ENCODE assay signal across 28 mouse cellular contexts in the genomic region with DNA sequence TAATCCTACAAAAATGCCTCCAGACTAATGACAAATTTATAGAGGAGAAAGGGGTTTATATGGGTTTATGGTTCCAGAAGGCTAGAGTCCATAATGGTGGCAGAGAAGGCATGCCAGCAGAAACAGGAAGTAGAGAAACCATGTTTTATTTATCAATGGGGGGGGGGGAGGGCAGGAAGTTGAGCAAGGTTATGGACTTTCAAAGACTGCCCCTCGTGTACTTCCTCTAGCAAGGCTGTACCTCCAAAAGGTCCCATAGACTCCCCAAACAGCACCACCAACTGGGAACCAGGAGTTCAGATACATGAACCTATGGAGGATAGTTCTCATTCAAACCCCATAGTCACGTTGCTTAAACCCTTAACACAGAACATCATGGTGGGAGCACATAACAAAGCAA.
"Had no signal": no experiment of that assay in that cellular context is flagged by ENCODE, and none has a peak within 500 bp of the region (broad histone marks: within the 10 kb centered on the region; RNA-seq: fewer than 3 reads in every experiment).

No protein-coding gene starts in this region.

- H3K4me1 ChIP-seq: hindbrain, embryonic 10.5 days; hindbrain, embryonic 12.5 days; intestine, embryonic 15.5 days; limb, embryonic 10.5 days; limb, embryonic 12.5 days; liver, embryonic 13.5 days; liver, embryonic 15.5 days had no signal

- H3K27ac ChIP-seq: gastrocnemius, adult 2 months; heart, adult 2 months; hindbrain, embryonic 10.5 days; hindbrain, embryonic 12.5 days; hindbrain, embryonic 14.5 days; intestine, embryonic 15.5 days; layer of hippocampus, adult 2 months; limb, embryonic 10.5 days; limb, embryonic 12.5 days; liver, embryonic 13.5 days; liver, embryonic 15.5 days had no signal

- H3K4me2 ChIP-seq: heart, embryonic 11.5 days; hindbrain, embryonic 12.5 days; hindbrain, embryonic 14.5 days; intestine, embryonic 15.5 days; limb, embryonic 12.5 days; liver, embryonic 11.5 days; liver, embryonic 13.5 days; liver, embryonic 15.5 days had no signal

- H3K27me3 ChIP-seq: hindbrain, embryonic 12.5 days; intestine, embryonic 15.5 days; limb, embryonic 12.5 days; liver, embryonic 13.5 days; liver, embryonic 15.5 days had no signal

- DNase-seq: gastrocnemius, adult 2 months; gastrocnemius, postnatal 10 days; gastrocnemius, postnatal 25 days; heart, adult 2 months; heart, postnatal 10 days; heart, postnatal 4 days; kidney, adult 18-20 months; kidney, adult 8-10 months; kidney, postnatal 10 days; kidney, postnatal 25 days; kidney, postnatal 4 days; layer of hippocampus, adult 9-11 months; layer of hippocampus, postnatal 36 days; liver; liver, embryonic 13.5 days had no signal

- H3K4me3 ChIP-seq: gastrocnemius, adult 2 months; heart, adult 2 months; hindbrain, embryonic 10.5 days; hindbrain, embryonic 12.5 days; intestine, embryonic 15.5 days; layer of hippocampus, adult 2 months; limb, embryonic 10.5 days; limb, embryonic 12.5 days; liver, embryonic 13.5 days; liver, embryonic 15.5 days had no signal

- H3K9me3 ChIP-seq: hindbrain, embryonic 10.5 days; hindbrain, embryonic 12.5 days; intestine, embryonic 15.5 days; limb, embryonic 10.5 days; limb, embryonic 12.5 days; liver, embryonic 13.5 days; liver, embryonic 15.5 days had no signal

- H3K9ac ChIP-seq: hindbrain, embryonic 12.5 days; hindbrain, embryonic 14.5 days; intestine, embryonic 15.5 days; limb, embryonic 12.5 days; liver, embryonic 13.5 days; liver, embryonic 15.5 days had no signal

- ATAC-seq: hindbrain, embryonic 16.5 days; inflammation-experienced regulatory T-cells, adult 6 months; intestine, embryonic 15.5 days; intestine, postnatal 0 days had no signal

- H3K36me3 ChIP-seq: hindbrain, embryonic 12.5 days; intestine, embryonic 15.5 days; limb, embryonic 10.5 days; limb, embryonic 12.5 days; liver, embryonic 13.5 days; liver, embryonic 15.5 days had no signal
